Mouse (Mus musculus): ENCODE data around the gene Acvr1. TPM values are rescaled to one million over a fixed set of nuclear protein-coding genes. Genes with fewer than 3 reads are reported as not detected.
A peak's percentile ranks its signal among the peaks of the same experiment; 100 is the strongest.

Gene Acvr1
- polyA plus RNA-seq, 1 experiment from 2014 or later: 1.5 TPM

- no peak for DNase-seq (ENCODE audit: low spot score)
Observed at GRCm38 (mm10) chr2:58417684-58418083, 149.3 kb downstream of the Acvr1 start.

GRCm38 (mm10) chr2:58415037-58415436, 151.9 kb downstream of the Acvr1 start:
- peak; percentile 26 for DNase-seq (ENCODE audit: low spot score)

DNA sequence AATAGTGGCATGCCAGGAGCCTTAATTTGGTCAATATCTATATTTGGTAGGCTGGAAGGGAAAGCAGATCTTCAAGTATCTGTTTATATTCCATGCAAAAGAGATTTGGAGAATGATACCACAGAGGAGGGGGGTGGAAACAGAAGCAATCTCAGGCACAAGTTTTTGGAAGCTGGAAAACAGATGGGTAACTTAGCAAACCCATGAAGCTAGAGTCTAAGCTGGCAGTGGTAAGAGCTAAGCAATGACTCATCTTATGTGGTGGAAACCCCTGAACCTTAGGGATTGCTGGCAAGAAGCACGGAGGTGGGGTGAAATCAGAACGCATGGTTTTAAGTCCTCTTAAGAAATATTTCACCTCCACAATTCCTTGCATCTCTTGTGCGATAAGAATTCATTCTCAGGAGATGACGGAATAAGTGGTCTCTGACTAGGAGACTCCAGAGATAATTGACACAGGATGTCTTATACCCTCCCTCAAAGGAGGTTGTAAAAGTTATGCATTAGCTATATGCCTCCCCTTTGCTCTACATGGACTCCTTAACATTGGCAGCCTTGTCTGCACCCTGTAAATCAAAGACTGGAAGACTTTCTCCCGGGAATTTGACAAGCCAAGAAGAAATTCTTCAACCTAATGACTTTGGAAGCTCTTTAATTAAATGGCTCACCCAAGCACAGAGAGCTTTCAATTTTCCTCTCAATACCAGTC, 157.9 kb downstream of the Acvr1 start:
- no peak for DNase-seq (ENCODE audit: low spot score)

DNA sequence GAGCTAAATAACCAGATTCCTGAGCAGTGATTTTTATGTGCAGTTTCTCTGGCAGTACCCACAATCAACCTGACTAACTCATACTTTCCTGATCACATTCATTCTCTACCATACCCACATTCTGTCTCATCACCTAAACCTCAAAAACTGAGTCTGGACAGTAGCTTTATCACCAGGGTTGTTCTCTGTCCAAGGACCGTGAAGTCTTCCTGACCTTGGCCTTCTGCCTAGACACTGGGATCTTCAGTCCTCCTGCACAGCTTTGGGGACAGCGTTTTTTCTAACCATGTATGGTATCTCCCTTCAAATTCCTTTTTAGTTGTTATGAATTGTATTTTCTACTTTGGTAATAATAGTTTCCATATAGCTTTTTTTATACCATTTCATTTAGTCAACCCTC, 163.5 kb downstream of the Acvr1 start:
- no peak for DNase-seq (ENCODE audit: low spot score)

DNA sequence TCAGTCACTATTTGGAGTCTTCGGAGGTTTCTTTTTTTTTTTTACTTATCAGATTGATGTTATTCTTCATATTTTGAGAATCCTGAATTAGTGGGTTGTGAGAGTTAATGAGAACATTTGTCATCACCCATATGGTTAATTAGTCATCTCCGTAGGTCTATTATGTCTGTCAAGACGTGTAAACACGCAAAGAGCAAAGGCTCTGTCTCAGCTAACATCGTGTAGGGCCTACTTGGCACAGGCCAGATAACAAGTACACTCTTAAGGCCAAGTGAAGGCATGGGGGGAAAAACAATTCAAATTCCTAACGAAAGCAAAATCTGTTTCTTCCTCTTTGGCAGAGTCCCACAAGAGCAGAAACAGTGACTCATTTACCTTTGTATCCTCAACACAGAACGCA, 178.4 kb downstream of the Acvr1 start:
- no peak for DNase-seq (ENCODE audit: low spot score)

- DNase-seq (ENCODE audit: low spot score): no peak
Observed at GRCm38 (mm10) chr2:58380020-58380419, 186.9 kb downstream of the Acvr1 start.

- no peak for DNase-seq (ENCODE audit: low spot score)
Observed at GRCm38 (mm10) chr2:58379475-58379874, 187.5 kb downstream of the Acvr1 start.

DNA sequence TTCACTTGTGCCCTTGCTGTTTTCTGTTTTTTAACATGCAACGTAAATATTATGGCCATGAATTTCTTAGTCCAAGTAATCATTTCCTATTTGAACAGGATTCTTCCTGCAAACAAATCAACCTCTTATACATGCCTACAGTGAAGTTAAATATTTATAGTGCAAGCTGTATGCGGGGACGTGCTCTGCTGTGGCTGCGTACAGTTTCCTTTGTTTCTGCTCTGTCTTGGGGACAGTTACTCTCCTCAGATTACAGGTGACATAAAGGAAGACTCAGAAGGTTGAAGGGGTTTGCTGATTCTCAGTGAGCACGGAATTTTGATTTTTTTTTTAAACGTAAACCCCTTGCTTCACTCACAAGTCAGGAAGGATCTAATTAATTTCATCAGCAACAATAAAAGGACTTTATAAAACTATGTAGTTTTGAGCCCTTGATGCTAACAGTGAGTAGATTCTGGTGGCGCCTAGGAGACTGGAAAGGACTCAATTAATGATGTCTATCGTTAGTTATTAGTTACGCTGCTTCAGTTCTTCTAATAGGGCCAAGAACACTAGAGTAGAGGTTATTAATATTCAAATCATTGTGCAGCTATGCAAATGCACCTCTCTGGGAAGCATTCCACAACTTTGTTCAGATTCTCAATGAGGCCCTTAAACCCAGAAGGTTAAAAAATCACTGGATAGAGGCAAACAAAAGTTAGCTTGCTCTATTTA, 189.4 kb downstream of the Acvr1 start:
- no peak for DNase-seq (ENCODE audit: low spot score)

- DNase-seq (ENCODE audit: low spot score): no peak
Observed at GRCm38 (mm10) chr2:58366196-58366595, 200.8 kb downstream of the Acvr1 start.

GRCm38 (mm10) chr2:58361361-58362046, 205.5 kb downstream of the Acvr1 start:
- DNase-seq (ENCODE audit: low spot score): no peak

- no peak for DNase-seq (ENCODE audit: low spot score)
Observed at GRCm38 (mm10) chr2:58358132-58358460, 208.9 kb downstream of the Acvr1 start.

GRCm38 (mm10) chr2:58357414-58358131, 209.4 kb downstream of the Acvr1 start, which contains the start of gene Acvr1c:
Gene Acvr1c, minus strand, starts transcription at chr2:58357895.
- peak; percentile 56 for DNase-seq (ENCODE audit: low spot score)

DNA sequence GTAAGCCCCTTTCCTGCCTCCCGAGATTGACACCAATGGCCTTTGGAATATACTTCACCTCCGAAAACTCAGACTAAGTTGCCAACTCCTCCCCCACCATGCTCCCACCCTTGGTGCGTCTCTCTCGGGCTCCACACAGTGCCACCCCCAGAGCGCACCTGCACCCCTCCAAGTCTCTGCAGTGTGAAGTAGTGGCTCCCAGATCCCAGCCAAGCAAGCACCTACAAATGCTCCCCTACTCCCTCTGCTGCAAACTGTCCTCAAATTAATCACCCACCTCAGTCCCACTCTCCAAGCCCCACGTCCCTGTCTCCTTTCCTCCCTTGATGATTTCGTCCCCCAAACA, 209.9 kb downstream of the Acvr1 start:
- DNase-seq (ENCODE audit: low spot score): peak; percentile 9

DNA sequence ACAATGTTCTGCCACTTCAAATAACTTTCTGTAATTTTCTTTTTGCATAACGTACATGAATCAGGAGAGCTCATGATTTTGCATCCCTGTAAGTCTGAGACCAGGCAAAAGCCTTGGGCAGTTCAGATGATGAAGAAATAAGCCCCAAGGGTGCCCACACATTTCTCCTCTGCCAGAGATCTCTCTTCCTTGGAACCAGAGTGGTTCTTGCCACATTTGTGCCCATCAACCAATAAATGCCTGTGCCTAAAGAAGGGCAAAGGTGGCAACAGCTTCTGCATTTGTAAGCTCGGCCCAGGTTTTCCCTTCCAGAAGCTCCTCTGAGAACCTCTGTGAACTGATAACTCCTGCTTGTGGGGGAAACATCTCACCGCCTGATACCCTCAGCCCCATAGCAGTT, 212.6 kb downstream of the Acvr1 start:
- DNase-seq (ENCODE audit: low spot score): no peak

GRCm38 (mm10) chr2:58352846-58353245, 214.1 kb downstream of the Acvr1 start:
- DNase-seq (ENCODE audit: low spot score): no peak

DNA sequence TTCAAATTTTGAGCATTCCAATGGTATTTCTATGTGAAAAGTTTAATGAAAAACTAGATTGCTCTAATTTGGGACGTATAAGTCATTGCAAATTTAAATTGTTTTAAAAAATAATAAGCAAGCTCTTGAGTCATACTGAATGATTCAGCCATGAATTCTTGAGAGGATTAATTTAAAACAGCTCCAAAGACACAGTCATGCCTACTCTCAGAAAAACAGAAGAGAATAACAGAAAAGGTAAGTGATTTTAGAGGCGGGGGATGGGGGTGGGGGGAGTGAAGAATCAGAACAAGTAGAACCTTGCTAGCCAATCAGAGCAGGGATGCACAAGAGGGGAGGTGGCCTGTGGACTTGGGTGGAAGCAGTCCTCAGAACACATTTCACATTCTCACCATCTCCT, 216.3 kb downstream of the Acvr1 start:
- no peak for DNase-seq (ENCODE audit: low spot score)

Other genes with a start within 250 kb of the Acvr1 start
- 0.34 and 0.40 TPM in 2 replicates for gene Acvr1c, start 209.3 kb downstream of the Acvr1 start, polyA plus RNA-seq (2015; fragmentation: Nextera tagmentation; extraction: Ambion mirVana)
- not detected in 2 replicates for gene Gm17409, start 97.0 kb downstream of the Acvr1 start, polyA plus RNA-seq (2015; fragmentation: Nextera tagmentation; extraction: Ambion mirVana)
- 1.3 and 1.7 TPM in 2 replicates for gene Upp2, start 141 bp upstream of the Acvr1 start, polyA plus RNA-seq (2015; fragmentation: Nextera tagmentation; extraction: Ambion mirVana)